In genomic region chr19:4802691-4803091, GRCm38 (mm10) we compare ENCODE assay signal across 17 mouse cellular contexts. TPM values are rescaled to one million over a fixed set of nuclear protein-coding genes. Genes with fewer than 3 reads are reported as not detected.
DNase-seq lines count a peak whose midpoint lies in the region; ATAC-seq and TF ChIP-seq lines count a peak whose summit lies in the region.
"Had no signal": no experiment of that assay in that cellular context is flagged by ENCODE, and none has a peak within 500 bp of the region (broad histone marks: within the 10 kb centered on the region; RNA-seq: fewer than 3 reads in every experiment).

No protein-coding gene starts in this region.

- no peak overlapping the region for H3K9ac ChIP-seq in heart, embryonic 15.5 days
- H3K9ac ChIP-seq in lung, embryonic 16.5 days (ENCODE audit: low read length), result no peak overlapping the region
- H3K9ac ChIP-seq in embryonic facial prominence, embryonic 14.5 days (ENCODE audit: low read depth, low read length), result no peak overlapping the region

- H3K4me3 ChIP-seq in heart, embryonic 15.5 days, result no peak overlapping the region
- no peak overlapping the region for H3K4me3 ChIP-seq in lung, embryonic 16.5 days (ENCODE audit: low read length)
- H3K4me3 ChIP-seq in cerebellum, adult 2 months (replicated peaks; ENCODE audit: insufficient read depth, low read depth, low read length), result no peak overlapping the region
- no peak overlapping the region for H3K4me3 ChIP-seq in embryonic facial prominence, embryonic 14.5 days (ENCODE audit: low read depth, low read length)

- H3K4me1 ChIP-seq in heart, embryonic 15.5 days (replicated peaks), result peaks cover 20% of the 10 kb centered on the region
- H3K4me1 ChIP-seq in lung, embryonic 16.5 days (replicated peaks; ENCODE audit: control insufficient read depth, insufficient read depth, low read length), result no peaks in the 10 kb centered on the region
- H3K4me1 ChIP-seq in cerebellum, adult 2 months (ENCODE audit: control insufficient read depth, insufficient read depth, low read length), result peaks cover 40% of the 10 kb centered on the region
- peaks cover 2% of the 10 kb centered on the region for H3K4me1 ChIP-seq in embryonic facial prominence, embryonic 14.5 days (ENCODE audit: control insufficient read depth, insufficient read depth, low read length)

- 0 out of 2 replicates have a peak, but pooled peaks have one; percentile 39 for ATAC-seq in heart, embryonic 15.5 days (replicated peaks; ENCODE audit: insufficient number of reproducible peaks, insufficient read depth, low FRiP score, low read depth)
- ATAC-seq in lung, embryonic 16.5 days (ENCODE audit: low read depth), result 0 out of 2 replicates have a peak, but pooled peaks have one; percentile 7
- peak; percentile 69; the same call in 1 of the 2 replicates for ATAC-seq in embryonic facial prominence, embryonic 14.5 days (ENCODE audit: low read depth)
- ATAC-seq in monocyte, adult 5-6 weeks (replicated peaks; ENCODE audit: insufficient number of reproducible peaks, low FRiP score, low TSS enrichment, poor library complexity, severe bottlenecking), result no peak
- ATAC-seq: forebrain, embryonic 14.5 days had no signal

- no peak for DNase-seq in heart, adult 9 months (ENCODE audit: low spot score in 2 of 2)
- DNase-seq in lung, postnatal 10 days, result no peak
- DNase-seq in cerebellum, adult 2 months, result peak; percentile 65 to 70
- peak; percentile 30 for DNase-seq in embryonic facial prominence, embryonic 14.5 days (ENCODE audit: low spot score)
- no peak for DNase-seq in right cerebral cortex, postnatal 4 days
- DNase-seq: adrenal gland, adult 8-10 months; kidney, adult 11 months; kidney, postnatal 36 days; lung, postnatal 14 days; right cerebral cortex, postnatal 14 days had no signal

- TF ChIP-seq POLR2A in cerebellum, adult 2 months (IDR thresholded peaks at IDR 0.05; ENCODE audit: borderline replicate concordance, insufficient read depth, low read length), result no peak

- H3K27me3 ChIP-seq in heart, embryonic 15.5 days, result no peaks in the 10 kb centered on the region
- no peaks in the 10 kb centered on the region for H3K27me3 ChIP-seq in lung, embryonic 16.5 days (ENCODE audit: control insufficient read depth, insufficient read depth, low read depth, low read length)
- H3K27me3 ChIP-seq in cerebellum, adult 2 months (ENCODE audit: control insufficient read depth, insufficient read depth, low read length), result no peaks in the 10 kb centered on the region
- H3K27me3 ChIP-seq in embryonic facial prominence, embryonic 14.5 days (replicated peaks; ENCODE audit: control insufficient read depth, insufficient read depth, low read length), result no peaks in the 10 kb centered on the region

- H3K27ac ChIP-seq in heart, embryonic 15.5 days, result no peak overlapping the region
- no peak overlapping the region for H3K27ac ChIP-seq in lung, embryonic 16.5 days (ENCODE audit: low read length)
- H3K27ac ChIP-seq in cerebellum, adult 2 months (ENCODE audit: insufficient read depth, low read length), result peak overlapping the region; percentile 85
- H3K27ac ChIP-seq in embryonic facial prominence, embryonic 14.5 days (replicated peaks; ENCODE audit: low read depth, low read length), result no peak overlapping the region

- H3K36me3 ChIP-seq in heart, embryonic 15.5 days, result peaks cover 43% of the 10 kb centered on the region
- H3K36me3 ChIP-seq in lung, embryonic 16.5 days (ENCODE audit: control insufficient read depth, insufficient read depth, low read length), result peaks cover 38% of the 10 kb centered on the region
- H3K36me3 ChIP-seq in embryonic facial prominence, embryonic 14.5 days (ENCODE audit: control insufficient read depth, insufficient read depth, low read length), result peaks cover 62% of the 10 kb centered on the region

- no peak for TF ChIP-seq CTCF in cerebellum, adult 2 months (IDR thresholded peaks at IDR 0.05; ENCODE audit: borderline replicate concordance, insufficient read depth, low read depth, low read length)

- no peaks in the 10 kb centered on the region for H3K9me3 ChIP-seq in heart, embryonic 15.5 days (replicated peaks)
- H3K9me3 ChIP-seq in lung, embryonic 16.5 days (ENCODE audit: control insufficient read depth, low read length), result no peaks in the 10 kb centered on the region
- H3K9me3 ChIP-seq in embryonic facial prominence, embryonic 14.5 days (ENCODE audit: control insufficient read depth, low read length), result no peaks in the 10 kb centered on the region

- H3K4me2 ChIP-seq in heart, embryonic 15.5 days, result no peak overlapping the region
- no peak overlapping the region for H3K4me2 ChIP-seq in lung, embryonic 16.5 days (ENCODE audit: low read depth, low read length)
- H3K4me2 ChIP-seq in embryonic facial prominence, embryonic 14.5 days (ENCODE audit: low read depth, low read length), result no peak overlapping the region

- WGBS in heart, embryonic 15.5 days, result 97% methylated on average over 7 of the region's 7 CpGs
- 91% methylated on average over 7 of the region's 7 CpGs for WGBS in lung, embryonic 16.5 days
- WGBS in cerebellum, adult 2 months, result 13% methylated on average over 7 of the region's 7 CpGs
- 94% methylated on average over 6 of the region's 7 CpGs for WGBS in embryonic facial prominence, embryonic 14.5 days

RNA-seq across cellular contexts. Expression of gene Gm21992, which starts 8.7 kb away (rescaled TPM):
- polyA plus RNA-seq in heart, embryonic 15.5 days (2015; fragmentation: Nextera tagmentation; extraction: Ambion mirVana), result 22.6 and 30.5 TPM in 2 replicates
- 25.7 and 30.9 TPM in 2 replicates for polyA plus RNA-seq in lung, embryonic 16.5 days (2015; fragmentation: Nextera tagmentation; extraction: Ambion mirVana)
- polyA plus RNA-seq in cerebellum, adult 2 months (2012; rRNA removed), result 14.4 and 17.9 TPM in 2 replicates
- polyA plus RNA-seq in embryonic facial prominence, embryonic 14.5 days (2014; fragmentation: Nextera tagmentation; extraction: Ambion mirVana), result 14.9 and 17.1 TPM in 2 replicates
- 15.1 to 25.6 TPM (median 19.0 TPM) in 3 replicates for total RNA-seq in monocyte, adult 5-6 weeks (2017)

RNA-seq across cellular contexts. Expression of gene Rbm14, which starts 8.7 kb away (rescaled TPM):
- 40.2 and 51.1 TPM in 2 replicates for polyA plus RNA-seq in heart, embryonic 15.5 days (2015; fragmentation: Nextera tagmentation; extraction: Ambion mirVana)
- 82.4 and 88.6 TPM in 2 replicates for polyA plus RNA-seq in lung, embryonic 16.5 days (2015; fragmentation: Nextera tagmentation; extraction: Ambion mirVana)
- polyA plus RNA-seq in cerebellum, adult 2 months (2012; rRNA removed), result 27.4 and 32.1 TPM in 2 replicates
- 61.5 and 65.3 TPM in 2 replicates for polyA plus RNA-seq in embryonic facial prominence, embryonic 14.5 days (2014; fragmentation: Nextera tagmentation; extraction: Ambion mirVana)
- total RNA-seq in monocyte, adult 5-6 weeks (2017), result 6.2 to 21.3 TPM (median 6.9 TPM) in 3 replicates

RNA-seq across cellular contexts. Expression of gene Rbm4, which starts 9.0 kb away (rescaled TPM):
- 42.2 and 54.1 TPM in 2 replicates for polyA plus RNA-seq in heart, embryonic 15.5 days (2015; fragmentation: Nextera tagmentation; extraction: Ambion mirVana)
- polyA plus RNA-seq in lung, embryonic 16.5 days (2015; fragmentation: Nextera tagmentation; extraction: Ambion mirVana), result 52.2 and 55.1 TPM in 2 replicates
- 77.5 and 86.1 TPM in 2 replicates for polyA plus RNA-seq in cerebellum, adult 2 months (2012; rRNA removed)
- 68.6 and 72.0 TPM in 2 replicates for polyA plus RNA-seq in embryonic facial prominence, embryonic 14.5 days (2014; fragmentation: Nextera tagmentation; extraction: Ambion mirVana)
- total RNA-seq in monocyte, adult 5-6 weeks (2017), result 67.3 to 110 TPM (median 84.7 TPM) in 3 replicates

RNA-seq across cellular contexts. Expression of gene Ccs, which starts 36.4 kb away (rescaled TPM):
- 33.4 and 41.7 TPM in 2 replicates for polyA plus RNA-seq in heart, embryonic 15.5 days (2015; fragmentation: Nextera tagmentation; extraction: Ambion mirVana)
- polyA plus RNA-seq in lung, embryonic 16.5 days (2015; fragmentation: Nextera tagmentation; extraction: Ambion mirVana), result 53.7 and 60.1 TPM in 2 replicates
- polyA plus RNA-seq in cerebellum, adult 2 months (2012; rRNA removed), result 49.5 and 52.7 TPM in 2 replicates
- 48.3 and 54.1 TPM in 2 replicates for polyA plus RNA-seq in embryonic facial prominence, embryonic 14.5 days (2014; fragmentation: Nextera tagmentation; extraction: Ambion mirVana)
- 18.7 to 42.7 TPM (median 33.6 TPM) in 3 replicates for total RNA-seq in monocyte, adult 5-6 weeks (2017)

RNA-seq across cellular contexts. Expression of gene Ccdc87, which starts 36.5 kb away (rescaled TPM):
- 0.04 and 0.05 TPM in 2 replicates for polyA plus RNA-seq in heart, embryonic 15.5 days (2015; fragmentation: Nextera tagmentation; extraction: Ambion mirVana)
- polyA plus RNA-seq in lung, embryonic 16.5 days (2015; fragmentation: Nextera tagmentation; extraction: Ambion mirVana), result 0.65 and 0.72 TPM in 2 replicates
- polyA plus RNA-seq in cerebellum, adult 2 months (2012; rRNA removed), result 0.62 and 0.64 TPM in 2 replicates
- 0.54 and 0.64 TPM in 2 replicates for polyA plus RNA-seq in embryonic facial prominence, embryonic 14.5 days (2014; fragmentation: Nextera tagmentation; extraction: Ambion mirVana)
- total RNA-seq in monocyte, adult 5-6 weeks (2017), result not detected in 3 replicates
- total RNA-seq: gastrocnemius, adult 8-10 months; heart, postnatal 25 days; liver, adult 2 months had no signal
- polyA plus RNA-seq: liver, adult 2 months had no signal

Comparison
In these comparisons a context has a peak if more than half of its experiments do, and no peak if none do; other contexts are left out.
1. DNase-seq: peak in cerebellum, adult 2 months (2 of 2) and embryonic facial prominence, embryonic 14.5 days (single experiment); none in heart, adult 9 months (0 of 2), lung, postnatal 10 days (single experiment) and right cerebral cortex, postnatal 4 days (single experiment).